ENCODE assay signal across 12 mouse cellular contexts in genomic region chr16:93143164-93143563, GRCm38 (mm10).
DNase-seq lines count a peak whose midpoint lies in the region; ATAC-seq and TF ChIP-seq lines count a peak whose summit lies in the region.
"Had no signal": no experiment of that assay in that cellular context is flagged by ENCODE, and none has a peak within 500 bp of the region (broad histone marks: within the 10 kb centered on the region; RNA-seq: fewer than 3 reads in every experiment).

No protein-coding gene starts in this region.

- no peak overlapping the region for H3K4me3 ChIP-seq in hindbrain, postnatal 0 days (ENCODE audit: low read length)
- H3K4me3 ChIP-seq in hindbrain, embryonic 11.5 days (ENCODE audit: low read depth, low read length) = no peak overlapping the region
- H3K4me3 ChIP-seq in liver, embryonic 11.5 days (ENCODE audit: low read depth, low read length) = no peak overlapping the region
- H3K4me3 ChIP-seq: limb, embryonic 15.5 days had no signal

- TF ChIP-seq CTCF in hindbrain, postnatal 0 days (IDR thresholded peaks at IDR 0.05; ENCODE audit: low read depth) = no peak

- no peaks in the 10 kb centered on the region for H3K36me3 ChIP-seq in hindbrain, postnatal 0 days (ENCODE audit: insufficient read depth, low read length)
- no peaks in the 10 kb centered on the region for H3K36me3 ChIP-seq in hindbrain, embryonic 11.5 days (ENCODE audit: control insufficient read depth, insufficient read depth, low read length)
- no peaks in the 10 kb centered on the region for H3K36me3 ChIP-seq in liver, embryonic 11.5 days (ENCODE audit: control insufficient read depth, insufficient read depth, low read length)
- H3K36me3 ChIP-seq: G1E; limb, embryonic 15.5 days had no signal

- no peak overlapping the region for H3K4me2 ChIP-seq in hindbrain, postnatal 0 days (ENCODE audit: low read depth, low read length)
- H3K4me2 ChIP-seq in hindbrain, embryonic 11.5 days (replicated peaks; ENCODE audit: low read depth, low read length) = no peak overlapping the region
- no peak overlapping the region for H3K4me2 ChIP-seq in liver, embryonic 11.5 days
- H3K4me2 ChIP-seq: limb, embryonic 15.5 days had no signal

- DNase-seq in hindbrain, postnatal 0 days (ENCODE audit: low spot score) = peak; percentile 44
- no peak for DNase-seq in hindbrain, embryonic 11.5 days (ENCODE audit: low spot score)
- DNase-seq in frontal cortex, postnatal 10 days (ENCODE audit: low spot score in 2 of 2) = peak; percentile 66 to 67
- peak; percentile 13 for DNase-seq in layer of hippocampus, adult 9-10 months (ENCODE audit: low spot score)
- peak; percentile 80 to 83 for DNase-seq in right cerebral cortex, adult 2 months (ENCODE audit: low spot score in 2 of 2)
- no peak for DNase-seq in urinary bladder, postnatal 10 days (ENCODE audit: low spot score)
- DNase-seq in liver, embryonic 11.5 days (ENCODE audit: low spot score) = no peak
- DNase-seq: adrenal gland, postnatal 14 days; kidney, adult 8-10 months; thymus, postnatal 14 days had no signal

- H3K27me3 ChIP-seq in hindbrain, postnatal 0 days (ENCODE audit: insufficient read depth, low read length) = no peaks in the 10 kb centered on the region
- no peaks in the 10 kb centered on the region for H3K27me3 ChIP-seq in hindbrain, embryonic 11.5 days (ENCODE audit: control insufficient read depth, insufficient read depth, low read length)
- H3K27me3 ChIP-seq in liver, embryonic 11.5 days (replicated peaks; ENCODE audit: control insufficient read depth, insufficient read depth, low read length) = peaks cover 4% of the 10 kb centered on the region; the same call in 1 of the 2 replicates

- ATAC-seq in hindbrain, postnatal 0 days = no peak
- no peak for ATAC-seq in hindbrain, embryonic 11.5 days (ENCODE audit: low FRiP score)
- no peak for ATAC-seq in liver, embryonic 11.5 days (replicated peaks; ENCODE audit: low FRiP score)

- H3K4me1 ChIP-seq in hindbrain, postnatal 0 days (ENCODE audit: insufficient read depth, low read length) = no peaks in the 10 kb centered on the region
- no peaks in the 10 kb centered on the region for H3K4me1 ChIP-seq in hindbrain, embryonic 11.5 days (replicated peaks; ENCODE audit: control insufficient read depth, insufficient read depth, low read length)
- peaks cover 11% of the 10 kb centered on the region for H3K4me1 ChIP-seq in liver, embryonic 11.5 days (replicated peaks; ENCODE audit: control insufficient read depth, insufficient read depth, low read length)

- H3K9me3 ChIP-seq in hindbrain, postnatal 0 days (ENCODE audit: low read length) = no peaks in the 10 kb centered on the region
- H3K9me3 ChIP-seq in hindbrain, embryonic 11.5 days (ENCODE audit: control insufficient read depth, low read length) = no peaks in the 10 kb centered on the region
- no peaks in the 10 kb centered on the region for H3K9me3 ChIP-seq in liver, embryonic 11.5 days (ENCODE audit: control insufficient read depth, low read length)
- H3K9me3 ChIP-seq: limb, embryonic 15.5 days had no signal

- no peak overlapping the region for H3K9ac ChIP-seq in hindbrain, postnatal 0 days (replicated peaks; ENCODE audit: low read length)
- no peak overlapping the region for H3K9ac ChIP-seq in hindbrain, embryonic 11.5 days (ENCODE audit: low read depth, low read length)
- no peak overlapping the region for H3K9ac ChIP-seq in liver, embryonic 11.5 days (ENCODE audit: low read depth, low read length)
- H3K9ac ChIP-seq: limb, embryonic 15.5 days had no signal

- no peak overlapping the region for H3K27ac ChIP-seq in hindbrain, postnatal 0 days
- no peak overlapping the region for H3K27ac ChIP-seq in hindbrain, embryonic 11.5 days (ENCODE audit: low read depth, low read length)
- H3K27ac ChIP-seq in liver, embryonic 11.5 days (ENCODE audit: low read depth, low read length) = no peak overlapping the region
- H3K27ac ChIP-seq: limb, embryonic 15.5 days had no signal

- 65% methylated on average over 10 of the region's 10 CpGs for WGBS in hindbrain, postnatal 0 days
- 97% methylated on average over 10 of the region's 10 CpGs for WGBS in hindbrain, embryonic 11.5 days
- WGBS in liver, embryonic 11.5 days = 83% methylated on average over 10 of the region's 10 CpGs

Comparison
In these comparisons a context has a peak if more than half of its experiments do, and no peak if none do; other contexts are left out.
1. DNase-seq: peak in hindbrain, postnatal 0 days (single experiment), frontal cortex, postnatal 10 days (2 of 2), layer of hippocampus, adult 9-10 months (single experiment) and right cerebral cortex, adult 2 months (2 of 2); none in hindbrain, embryonic 11.5 days (single experiment), urinary bladder, postnatal 10 days (single experiment) and liver, embryonic 11.5 days (single experiment).